Mouse (Mus musculus) telencephalon, adult 2 months (tissue): ENCODE measurements around the gene Olfr815.
"Not testable (repeated sequence)": the region's sequence is repeated elsewhere in the genome, so short reads cannot be mapped to it uniquely, and the experiment has no call there.

Experiments used
- DNase-seq: peaks from one replicate; pipeline ENCODE4 v3.0.0-alpha.2; 2011; ENCODE audit warnings: low read depth, low spot score

The Olfr815 gene

DNA sequence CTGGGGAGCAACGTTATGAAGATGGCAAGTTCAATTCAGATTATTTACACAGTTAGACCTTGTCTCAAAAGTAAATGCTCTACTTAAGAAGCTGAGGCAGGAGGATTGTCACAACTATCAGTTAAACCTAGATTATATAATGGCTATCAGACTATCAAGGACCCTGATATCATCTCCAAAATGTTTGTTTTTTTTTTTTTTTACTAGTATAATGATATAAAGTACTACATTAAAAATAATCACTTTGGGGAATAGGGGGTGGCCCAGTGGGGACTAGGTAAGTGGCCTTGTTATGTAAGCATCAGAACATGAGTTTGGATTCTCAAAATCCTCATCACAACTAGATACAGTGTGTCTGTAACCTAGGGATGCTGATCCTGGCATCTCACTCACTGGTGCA, at the start of gene Olfr815:
TSS of gene Olfr815 (minus strand) at position 101 of the 400 bp plus-strand sequence.
- not testable (repeated sequence) for DNase-seq

- DNase-seq, result no peak
Observed at GRCm38 (mm10) chr10:129949000-129949399, 43.3 kb upstream of the Olfr815 start, which contains the start of gene Olfr818. TSS of gene Olfr818 (minus strand) at chr10:129949100.

- no peak for DNase-seq
Observed at GRCm38 (mm10) chr10:129915497-129915896, 9.8 kb upstream of the Olfr815 start, which contains the start of gene Olfr816. TSS of gene Olfr816 (minus strand) at chr10:129915597.

DNA sequence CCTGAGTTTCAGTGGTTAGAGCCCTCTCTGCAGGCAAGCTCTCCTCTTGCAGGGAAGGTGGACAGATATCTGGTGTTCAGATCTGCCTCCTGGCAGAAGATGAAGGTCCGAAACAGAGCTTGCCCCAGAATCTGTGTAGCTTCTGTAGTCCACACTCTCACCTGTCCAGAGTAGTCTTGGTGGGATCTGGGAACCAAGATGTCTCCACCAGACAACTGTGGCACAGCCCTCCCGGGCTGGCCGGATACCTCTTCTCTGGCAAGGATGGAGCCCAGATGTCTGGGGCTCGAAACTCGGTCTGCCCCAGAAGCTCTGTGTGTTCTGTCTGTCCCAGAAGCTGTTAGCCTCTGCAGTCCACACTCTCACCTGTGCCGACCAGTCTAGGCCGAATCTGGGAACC, 19.7 kb downstream of the Olfr815 start:
- no peak for DNase-seq

GRCm38 (mm10) chr10:129885496-129885895, 20.2 kb downstream of the Olfr815 start:
- DNase-seq, result not testable (repeated sequence)

DNA sequence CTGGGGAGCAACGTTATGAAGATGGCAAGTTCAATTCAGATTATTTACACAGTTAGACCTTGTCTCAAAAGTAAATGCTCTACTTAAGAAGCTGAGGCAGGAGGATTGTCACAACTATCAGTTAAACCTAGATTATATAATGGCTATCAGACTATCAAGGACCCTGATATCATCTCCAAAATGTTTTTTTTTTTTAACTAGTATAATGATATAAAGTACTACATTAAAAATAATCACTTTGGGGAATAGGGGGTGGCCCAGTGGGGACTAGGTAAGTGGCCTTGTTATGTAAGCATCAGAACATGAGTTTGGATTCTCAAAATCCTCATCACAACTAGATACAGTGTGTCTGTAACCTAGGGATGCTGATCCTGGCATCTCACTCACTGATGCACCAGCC, 25.9 kb downstream of the Olfr815 start, which contains the start of gene Olfr814:
TSS of gene Olfr814 (minus strand) at position 101 of the 400 bp plus-strand sequence.
- not testable (repeated sequence) for DNase-seq

- no peak for DNase-seq
Observed at GRCm38 (mm10) chr10:129855067-129855466, 50.6 kb downstream of the Olfr815 start, which contains the start of gene Olfr813. TSS of gene Olfr813 (plus strand) at chr10:129855367.
